Mouse (Mus musculus) kidney, postnatal 14 days (tissue): Measurements from ENCODE around the gene Trap1.
"Not testable (repeated sequence)": the region's sequence is repeated elsewhere in the genome, so short reads cannot be mapped to it uniquely, and the experiment has no call there.

Source experiments
- DNase-seq: peaks from one replicate; pipeline ENCODE4 v3.0.0; 2022; ENCODE audit warnings: mixed read lengths

Trap1 gene

GRCm38 (mm10) chr16:4077384-4078061 is at the start of gene Trap1:
TSS of gene Trap1 (minus strand) at chr16:4077827.
- peak; percentile 95 for DNase-seq

- DNase-seq, result no peak
Observed at GRCm38 (mm10) chr16:4117072-4117471, 39.4 kb upstream of the Trap1 start.

GRCm38 (mm10) chr16:4100374-4100773 is 22.7 kb upstream of the Trap1 start:
- no peak for DNase-seq

- DNase-seq, result no peak
Observed at GRCm38 (mm10) chr16:4097521-4097920, 19.9 kb upstream of the Trap1 start.

- no peak for DNase-seq
Observed at GRCm38 (mm10) chr16:4096898-4097297, 19.3 kb upstream of the Trap1 start.

- no peak for DNase-seq
Observed at GRCm38 (mm10) chr16:4096141-4096540, 18.5 kb upstream of the Trap1 start.

GRCm38 (mm10) chr16:4087214-4087913 is 9.7 kb upstream of the Trap1 start:
- no peak for DNase-seq

GRCm38 (mm10) chr16:4085851-4086387 is 8.3 kb upstream of the Trap1 start:
- DNase-seq, result no peak

- DNase-seq, result no peak
Observed at GRCm38 (mm10) chr16:4085051-4085450, 7.4 kb upstream of the Trap1 start.

GRCm38 (mm10) chr16:4080419-4080818 is 2.8 kb upstream of the Trap1 start:
- DNase-seq, result not testable (repeated sequence)

GRCm38 (mm10) chr16:4079656-4080055 is 2.0 kb upstream of the Trap1 start:
- no peak for DNase-seq

- not testable (repeated sequence) for DNase-seq
Observed at GRCm38 (mm10) chr16:4078302-4078701, 675 bp upstream of the Trap1 start.

- DNase-seq, result no peak
Observed at GRCm38 (mm10) chr16:4074836-4075235, 2.8 kb downstream of the Trap1 start.

- DNase-seq, result no peak
Observed at GRCm38 (mm10) chr16:4074297-4074696, 3.3 kb downstream of the Trap1 start.

- DNase-seq, result peak; percentile 72
Observed at GRCm38 (mm10) chr16:4068588-4068987, 9.0 kb downstream of the Trap1 start.

GRCm38 (mm10) chr16:4064945-4065344 is 12.7 kb downstream of the Trap1 start:
- no peak for DNase-seq

- no peak for DNase-seq
Observed at GRCm38 (mm10) chr16:4053811-4054210, 23.8 kb downstream of the Trap1 start.

- no peak for DNase-seq
Observed at GRCm38 (mm10) chr16:4052601-4053000, 25.0 kb downstream of the Trap1 start.

GRCm38 (mm10) chr16:4045524-4045923 is 32.1 kb downstream of the Trap1 start:
- no peak for DNase-seq

- no peak for DNase-seq
Observed at GRCm38 (mm10) chr16:4044093-4044492, 33.5 kb downstream of the Trap1 start.

GRCm38 (mm10) chr16:4041646-4042045 is 36.0 kb downstream of the Trap1 start:
- no peak for DNase-seq

GRCm38 (mm10) chr16:4040206-4040605 is 37.4 kb downstream of the Trap1 start:
- DNase-seq, result no peak

GRCm38 (mm10) chr16:4037690-4038089 is 39.9 kb downstream of the Trap1 start:
- no peak for DNase-seq

- no peak for DNase-seq
Observed at GRCm38 (mm10) chr16:4036807-4037206, 40.8 kb downstream of the Trap1 start, which contains the start of gene Dnase1. TSS of gene Dnase1 (plus strand) at chr16:4036942.
